Mouse (Mus musculus) liver, postnatal 0 days (tissue): ENCODE results near the gene Ephx1. TPM values are rescaled to one million over a fixed set of nuclear protein-coding genes. Genes with fewer than 3 reads are reported as not detected.
"Not testable (repeated sequence)": the region's sequence is repeated elsewhere in the genome, so short reads cannot be mapped to it uniquely, and the experiment has no call there.

Experiments
- ATAC-seq: fragments of 200-750 bp; cut with Nextera tagmentation; 2 replicates; pipeline ENCODE4 v1.8.0; 2017; ENCODE audit warnings: mild to moderate bottlenecking, moderate library complexity
- DNase-seq: peaks from one replicate; pipeline ENCODE4 v3.0.0-alpha.2; 2016
- H3K27ac ChIP-seq: fragments of 300-500 bp; sonication (generic); 2 replicates; pipeline ENCODE4 v1.5.1; 2014; ENCODE audit warnings: antibody characterized with exemption, moderate library complexity, mild to moderate bottlenecking, low read depth
- H3K27me3 ChIP-seq: fragments of 300-500 bp; sonication (generic); 2 replicates; pipeline ENCODE4 v1.6.1; 2014; ENCODE audit warnings: low read length, control low read depth, mixed read lengths; ENCODE audit not compliant: insufficient read depth
- H3K36me3 ChIP-seq: fragments of 300-500 bp; sonication (generic); replicated peaks from 2 replicates; pipeline ENCODE4 v1.6.1; 2014; ENCODE audit warnings: mild to moderate bottlenecking, control low read depth, low read length, moderate library complexity, mixed read lengths; ENCODE audit not compliant: insufficient read depth
- H3K4me1 ChIP-seq: fragments of 300-500 bp; sonication (generic); 2 replicates; pipeline ENCODE4 v1.6.1; 2014; ENCODE audit warnings: antibody characterized with exemption, mild to moderate bottlenecking, control low read depth; ENCODE audit not compliant: insufficient read depth
- H3K4me2 ChIP-seq: fragments of 300-500 bp; sonication (generic); 2 replicates; pipeline ENCODE4 v1.6.1; 2014; ENCODE audit warnings: low read depth, mild to moderate bottlenecking, low read length, moderate library complexity, mixed read lengths
- H3K4me3 ChIP-seq: fragments of 300-500 bp; sonication (generic); 2 replicates; pipeline ENCODE4 v1.5.1; 2014; ENCODE audit warnings: low read depth, low read length
- H3K9ac ChIP-seq: fragments of 300-500 bp; sonication (generic); replicated peaks from 2 replicates; pipeline ENCODE4 v1.6.1; 2014; ENCODE audit warnings: mild to moderate bottlenecking, moderate library complexity
- H3K9me3 ChIP-seq: fragments of 300-500 bp; sonication (generic); 2 replicates; pipeline ENCODE4 v1.6.1; 2016; ENCODE audit warnings: mild to moderate bottlenecking, control low read depth, low read length, mixed read lengths
- CTCF ChIP-seq: sonication (generic); IDR thresholded peaks from 2 replicates; pipeline ENCODE4 v1.5.1; 2016; ENCODE audit warnings: antibody characterized with exemption, low read depth
- EP300 ChIP-seq: IDR thresholded peaks from 2 replicates; pipeline ENCODE4 v1.6.1; 2016; ENCODE audit warnings: antibody characterized with exemption, low read depth, mild to moderate bottlenecking
- WGBS: fragments of 180-500 bp; shearing (Covaris S2); extraction: QIAGEN DNeasy Blood & Tissue Kit; methylation state at CpG from one replicate; pipeline ENCODE4 v1.1.7; 2014; ENCODE audit not compliant: insufficient replicate concordance; 5-methylcytosine and 5-hydroxymethylcytosine counted together
- polyA plus RNA-seq: library from polyadenylated mRNA; unstranded; fragments of >200 nt; fragmentation: Nextera tagmentation; extraction: Ambion mirVana; gene quantifications from 2 replicates; pipeline ENCODE4 v1.2.1, GENCODE M21; 2015

Ephx1 gene
- polyA plus RNA-seq, 1 experiment from 2014 or later, result 83.5 TPM

- ATAC-seq (no peak), DNase-seq (no peak)
- Histone ChIP-seq H3K4me3 (no peak overlapping the region), H3K9ac (no peak overlapping the region), H3K27ac (no peak overlapping the region), H3K27me3 (no peaks in the 10 kb centered on the region), H3K9me3 (no peaks in the 10 kb centered on the region; the same call in 1 of the 2 replicates), H3K4me1 (no peaks in the 10 kb centered on the region), H3K36me3 (no peaks in the 10 kb centered on the region), H3K4me2 (no peak overlapping the region)
- no peak for TF ChIP-seq CTCF
- TF ChIP-seq EP300, result no peak
- WGBS, result 43% methylated on average over 4 of the region's 4 CpGs
Observed at GRCm38 (mm10) chr1:181052898-181053297, 32.2 kb upstream of the Ephx1 start.

- TF ChIP-seq EP300, result no peak
- no peak for TF ChIP-seq CTCF
- ATAC-seq (no peak), DNase-seq (no peak)
- Histone ChIP-seq H3K4me2 (no peak within 1 kb of the TSS), H3K27ac (no peak within 1 kb of the TSS), H3K27me3 (no peaks in the 10 kb centered on the region), H3K9ac (no peak within 1 kb of the TSS), H3K36me3 (no peaks in the 10 kb centered on the region), H3K4me3 (no peak within 1 kb of the TSS), H3K4me1 (no peaks in the 10 kb centered on the region), H3K9me3 (no peaks in the 10 kb centered on the region)
- WGBS, result 80% methylated on average over 6 of the region's 6 CpGs
Observed at GRCm38 (mm10) chr1:181050937-181051336, 30.2 kb upstream of the Ephx1 start, which contains the start of gene 9130409I23Rik. Gene 9130409I23Rik (plus strand): TSS chr1:181051237.

GRCm38 (mm10) chr1:181049328-181049842 is 28.7 kb upstream of the Ephx1 start:
- H3K27ac ChIP-seq, result no peak overlapping the region
- H3K9me3 ChIP-seq, result no peaks in the 10 kb centered on the region
- TF ChIP-seq EP300, result no peak
- peak; percentile 56 for TF ChIP-seq CTCF
- no peak for DNase-seq
- H3K27me3 ChIP-seq, result no peaks in the 10 kb centered on the region
- peaks cover 3% of the 10 kb centered on the region; the same call in 1 of the 2 replicates for H3K4me1 ChIP-seq
- no peak overlapping the region for H3K4me2 ChIP-seq
- H3K4me3 ChIP-seq, result no peak overlapping the region
- ATAC-seq, result no peak
- H3K36me3 ChIP-seq, result no peaks in the 10 kb centered on the region
- H3K9ac ChIP-seq, result no peak overlapping the region

- Histone ChIP-seq H3K9ac (no peak overlapping the region), H3K27ac (no peak overlapping the region), H3K4me1 (peaks cover 3% of the 10 kb centered on the region; the same call in 1 of the 2 replicates), H3K27me3 (no peaks in the 10 kb centered on the region), H3K9me3 (no peaks in the 10 kb centered on the region), H3K36me3 (no peaks in the 10 kb centered on the region), H3K4me2 (no peak overlapping the region), H3K4me3 (no peak overlapping the region)
- ATAC-seq, result no peak
- DNase-seq, result no peak
- 40% methylated on average over 1 of the region's 1 CpGs for WGBS
- TF ChIP-seq EP300, result no peak
- no peak for TF ChIP-seq CTCF
Observed at GRCm38 (mm10) chr1:181047520-181047919, 26.8 kb upstream of the Ephx1 start.

- ATAC-seq, result no peak
- H3K4me2 ChIP-seq, result no peak overlapping the region
- no peak overlapping the region for H3K4me3 ChIP-seq
- no peaks in the 10 kb centered on the region for H3K27me3 ChIP-seq
- peak; percentile 57; the same call in 1 of the 2 replicates for TF ChIP-seq EP300
- TF ChIP-seq CTCF, result peak; percentile 83
- H3K9me3 ChIP-seq, result no peaks in the 10 kb centered on the region
- no peak for DNase-seq
- H3K4me1 ChIP-seq, result peaks cover 3% of the 10 kb centered on the region; the same call in 1 of the 2 replicates
- no peaks in the 10 kb centered on the region for H3K36me3 ChIP-seq
- H3K9ac ChIP-seq, result no peak overlapping the region
- no peak overlapping the region for H3K27ac ChIP-seq
- WGBS, result 7% methylated on average over 4 of the region's 4 CpGs
Observed at GRCm38 (mm10) chr1:181039652-181040051, 18.9 kb upstream of the Ephx1 start.

- Histone ChIP-seq H3K4me3 (no peak overlapping the region), H3K9me3 (no peaks in the 10 kb centered on the region), H3K27me3 (no peaks in the 10 kb centered on the region), H3K9ac (no peak overlapping the region), H3K27ac (peak overlapping the region; percentile 34; the same call in 1 of the 2 replicates), H3K4me1 (peaks cover 3% of the 10 kb centered on the region; the same call in 1 of the 2 replicates), H3K4me2 (no peak overlapping the region), H3K36me3 (no peaks in the 10 kb centered on the region)
- ATAC-seq (peak; percentile 78), DNase-seq (peak; percentile 72)
- 45% methylated on average over 4 of the region's 4 CpGs for WGBS
- TF ChIP-seq CTCF, result no peak
- peak; percentile 28; the same call in 1 of the 2 replicates for TF ChIP-seq EP300
Observed at GRCm38 (mm10) chr1:181037623-181038022, 16.9 kb upstream of the Ephx1 start.

GRCm38 (mm10) chr1:181035015-181035778 is 14.5 kb upstream of the Ephx1 start:
- peak; percentile 90 for ATAC-seq
- not testable (repeated sequence) for H3K4me3 ChIP-seq, H3K4me1 ChIP-seq, DNase-seq, H3K36me3 ChIP-seq, H3K9ac ChIP-seq, H3K4me2 ChIP-seq, H3K27me3 ChIP-seq, H3K9me3 ChIP-seq
- 60% methylated on average over 4 of the region's 5 CpGs for WGBS
- H3K27ac ChIP-seq, result peak overlapping the region; percentile 34; the same call in 1 of the 2 replicates
